Mouse (Mus musculus) urinary bladder, postnatal 25 days (tissue): ENCODE data around the gene Lyl1.

ENCODE experiments used
- DNase-seq: peaks from one replicate; pipeline ENCODE4 v3.0.0; 2022; ENCODE audit warnings: low spot score

Lyl1 gene

DNA sequence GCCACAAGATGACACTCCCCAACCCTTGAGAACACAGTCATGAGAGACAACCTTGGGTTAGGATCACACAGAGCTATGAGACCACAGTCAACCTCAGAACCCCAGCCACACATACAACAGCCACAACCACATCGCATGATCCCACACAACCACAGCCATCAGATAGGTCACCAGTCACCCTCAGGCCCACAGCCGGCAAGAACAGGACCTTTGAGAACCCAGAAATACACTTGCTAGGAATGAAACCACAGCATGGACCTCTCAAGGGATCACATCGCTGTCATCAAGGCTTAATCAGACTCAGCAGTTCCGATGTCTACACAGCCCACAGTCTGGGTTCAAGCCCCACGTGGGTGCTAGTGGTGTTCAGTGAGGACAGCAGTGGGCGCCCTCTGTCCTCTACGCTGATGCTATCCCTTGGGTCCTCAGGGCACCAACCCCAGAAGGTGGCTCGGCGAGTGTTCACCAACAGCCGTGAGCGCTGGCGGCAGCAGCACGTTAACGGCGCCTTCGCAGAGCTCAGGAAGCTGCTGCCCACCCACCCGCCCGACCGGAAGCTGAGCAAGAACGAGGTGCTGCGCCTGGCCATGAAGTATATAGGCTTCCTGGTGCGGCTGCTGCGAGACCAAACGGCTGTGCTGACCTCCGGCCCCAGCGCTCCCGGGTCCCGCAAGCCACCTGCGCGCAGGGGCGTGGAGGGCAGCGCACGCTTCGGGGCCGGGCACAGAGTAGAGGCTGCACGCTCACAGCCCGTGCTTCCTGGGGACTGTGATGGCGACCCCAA lies 2.4 kb downstream of the Lyl1 start:
- DNase-seq, result no peak

DNA sequence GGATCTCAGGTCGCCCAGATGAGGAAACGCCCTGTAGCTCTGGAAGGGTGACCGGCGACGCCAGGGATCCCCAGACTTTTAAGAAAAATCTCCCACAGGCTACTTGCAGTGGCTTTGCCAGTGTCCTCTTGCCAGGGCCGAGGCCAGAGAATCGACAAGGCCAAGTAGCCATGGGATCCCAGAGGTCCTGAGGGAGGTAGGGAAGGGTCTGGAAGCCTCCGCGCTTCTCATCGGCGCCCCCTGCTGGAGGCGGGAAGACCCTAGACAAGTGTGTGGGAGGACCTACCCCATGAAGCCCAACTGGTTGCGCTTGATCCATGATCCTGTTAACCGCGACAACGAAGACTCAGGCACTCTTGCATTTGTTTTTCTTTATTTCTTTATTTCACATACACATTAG lies 3.1 kb downstream of the Lyl1 start:
- DNase-seq, result peak; percentile 54

GRCm38 (mm10) chr8:84704867-84705831 lies 3.9 kb downstream of the Lyl1 start:
- no peak for DNase-seq

- DNase-seq, result no peak
Measured at GRCm38 (mm10) chr8:84705960-84706359, 4.7 kb downstream of the Lyl1 start.

DNA sequence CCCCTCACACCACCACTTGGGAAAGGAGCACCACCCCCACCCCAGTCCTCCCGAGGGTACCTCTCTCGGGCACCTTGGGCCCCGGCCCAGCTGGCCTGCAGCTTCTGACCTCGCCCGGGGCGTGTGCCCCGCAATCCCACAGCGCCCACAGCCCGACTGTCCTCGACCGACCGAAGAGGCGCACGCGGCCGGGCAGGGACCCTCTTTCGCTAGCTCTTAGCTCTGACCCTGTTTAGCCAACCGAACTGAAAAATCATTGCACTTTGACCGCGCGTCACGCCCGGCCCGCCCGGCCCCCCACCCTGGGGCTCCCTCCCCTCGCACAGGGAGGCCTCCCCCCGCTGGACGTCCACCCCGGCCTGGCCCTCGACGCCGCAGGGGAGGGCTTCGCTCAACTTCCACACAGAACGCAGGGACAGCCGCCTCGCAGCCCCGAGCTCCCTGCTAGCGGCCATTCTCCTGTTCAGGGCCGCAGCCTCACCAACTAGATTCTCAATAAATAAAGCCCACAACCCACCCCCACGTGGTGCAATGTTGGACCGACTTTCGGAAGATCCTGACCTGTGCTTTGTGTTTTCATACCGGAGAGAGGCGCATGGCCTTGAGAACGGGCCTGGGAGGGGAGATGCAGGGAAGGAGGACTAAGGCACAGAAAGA lies 5.5 kb downstream of the Lyl1 start:
- DNase-seq, result no peak

DNA sequence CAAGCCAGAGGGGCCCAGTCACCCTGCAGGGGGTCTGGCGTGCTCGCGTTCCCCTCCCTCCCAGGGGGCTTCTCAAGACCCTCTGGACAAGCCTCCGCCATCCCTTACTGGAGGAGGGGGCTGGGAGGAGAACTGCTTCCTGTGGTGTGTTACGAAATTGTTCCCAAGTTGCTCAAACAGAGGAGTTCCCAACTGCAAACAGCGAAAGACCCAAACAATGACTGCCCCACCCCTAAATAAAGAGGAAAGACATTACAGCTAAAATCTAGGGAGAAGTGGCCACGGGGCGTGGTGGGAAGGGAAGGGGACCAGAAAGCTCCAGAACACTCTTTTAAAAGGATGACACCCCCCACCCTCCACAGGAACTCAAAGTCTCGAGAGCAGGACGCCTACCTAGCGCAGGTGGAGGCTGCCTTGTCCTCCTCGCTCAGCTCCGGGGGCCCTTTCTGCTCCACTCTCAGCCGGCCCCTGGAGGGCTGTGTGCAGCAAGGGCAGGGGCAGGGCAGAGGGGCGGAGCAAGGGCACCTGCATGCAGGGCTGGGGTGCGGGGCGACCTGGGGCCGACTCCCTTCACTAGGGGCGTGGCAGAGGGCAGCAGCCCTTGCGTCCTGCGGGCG lies 6.1 kb downstream of the Lyl1 start:
- no peak for DNase-seq

GRCm38 (mm10) chr8:84708071-84708541 lies 6.8 kb downstream of the Lyl1 start:
- no peak for DNase-seq

GRCm38 (mm10) chr8:84708774-84709475 lies 7.7 kb downstream of the Lyl1 start:
- DNase-seq, result peak; percentile 78

- no peak for DNase-seq
Measured at GRCm38 (mm10) chr8:84709931-84710330, 8.7 kb downstream of the Lyl1 start.

GRCm38 (mm10) chr8:84711312-84711711 lies 10.1 kb downstream of the Lyl1 start:
- no peak for DNase-seq

DNA sequence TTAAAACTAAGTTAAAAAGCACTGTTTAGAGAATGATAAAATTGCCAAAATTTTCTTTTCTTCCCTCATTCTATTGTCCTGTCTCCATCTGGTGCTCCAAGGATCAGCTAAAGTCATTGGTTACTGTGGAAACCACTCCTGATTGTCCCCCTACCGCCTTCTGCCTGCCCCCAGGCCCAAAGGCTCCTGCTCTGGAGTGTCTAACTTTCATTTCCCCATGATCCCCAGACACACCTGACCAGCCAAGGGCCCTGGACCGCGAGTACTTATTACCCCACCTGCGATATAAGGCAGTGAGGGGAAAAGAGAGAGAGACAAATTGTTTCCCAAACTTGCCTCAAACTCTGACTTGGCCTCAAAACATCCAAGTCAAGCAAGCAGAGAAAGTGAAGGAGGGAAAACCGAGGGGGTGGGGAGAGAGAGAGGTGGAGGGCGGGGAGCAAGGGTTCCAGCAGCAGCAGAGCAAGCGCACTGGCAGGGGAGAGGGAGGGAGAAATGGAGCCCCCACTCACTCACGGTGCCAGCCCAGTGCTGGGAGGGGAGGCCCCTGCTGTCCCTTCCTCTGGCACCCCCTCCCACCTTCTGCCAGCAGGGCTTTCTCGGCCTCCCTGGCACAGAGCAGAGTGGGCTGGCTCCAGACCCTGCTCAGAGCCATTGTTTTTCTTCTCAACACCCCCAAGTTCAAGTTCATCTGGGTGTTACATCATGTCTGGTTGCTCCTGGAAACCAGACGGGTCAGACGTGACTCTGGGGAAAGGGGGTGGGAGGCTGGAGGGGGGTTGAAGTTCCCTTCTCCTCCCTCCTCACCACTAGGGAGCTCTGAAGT lies 10.9 kb downstream of the Lyl1 start:
- DNase-seq, result no peak

GRCm38 (mm10) chr8:84712759-84713120 lies 11.5 kb downstream of the Lyl1 start:
- DNase-seq, result no peak

DNA sequence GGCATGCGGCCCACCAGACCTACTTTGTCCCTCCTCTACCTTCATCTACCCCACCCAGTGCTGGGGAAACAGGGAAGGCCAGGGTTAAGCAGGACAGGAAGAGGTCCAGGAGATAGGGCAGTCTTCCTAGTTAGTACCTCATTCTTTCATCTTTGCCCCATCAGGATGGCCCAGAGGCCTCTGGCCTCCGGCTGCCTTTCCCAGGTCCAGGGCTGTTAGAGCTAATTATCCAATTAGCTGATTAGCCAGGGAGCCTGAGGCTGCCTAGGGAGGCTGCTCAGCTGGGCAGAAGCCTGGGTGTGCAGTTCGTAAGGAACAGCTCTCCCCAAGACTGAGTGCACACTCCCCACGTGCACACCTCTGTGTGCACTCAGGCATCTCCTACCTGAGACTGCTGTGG lies 12.1 kb downstream of the Lyl1 start:
- DNase-seq, result no peak

DNA sequence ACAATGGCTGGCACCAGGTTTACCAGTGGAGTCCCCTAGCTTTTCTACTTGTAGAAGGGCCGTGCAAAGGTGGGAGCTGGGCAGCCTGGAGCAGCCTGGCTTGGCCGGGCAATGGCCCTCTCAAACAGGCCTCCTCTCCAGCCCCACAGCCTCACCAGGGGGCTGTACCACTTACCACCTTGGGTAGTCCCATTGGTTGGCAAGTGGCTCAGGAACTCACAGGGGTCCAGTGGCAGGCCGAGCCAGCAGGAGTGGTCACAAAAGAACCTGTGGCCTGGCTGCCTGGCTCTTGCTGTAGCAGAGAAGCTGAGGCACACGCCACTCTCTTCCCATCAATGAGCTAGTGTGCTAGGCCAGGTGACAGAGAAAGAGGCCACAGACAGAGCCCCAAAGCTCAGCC lies 12.9 kb downstream of the Lyl1 start:
- DNase-seq, result no peak

GRCm38 (mm10) chr8:84715893-84716468 lies 14.7 kb downstream of the Lyl1 start:
- DNase-seq, result no peak

DNA sequence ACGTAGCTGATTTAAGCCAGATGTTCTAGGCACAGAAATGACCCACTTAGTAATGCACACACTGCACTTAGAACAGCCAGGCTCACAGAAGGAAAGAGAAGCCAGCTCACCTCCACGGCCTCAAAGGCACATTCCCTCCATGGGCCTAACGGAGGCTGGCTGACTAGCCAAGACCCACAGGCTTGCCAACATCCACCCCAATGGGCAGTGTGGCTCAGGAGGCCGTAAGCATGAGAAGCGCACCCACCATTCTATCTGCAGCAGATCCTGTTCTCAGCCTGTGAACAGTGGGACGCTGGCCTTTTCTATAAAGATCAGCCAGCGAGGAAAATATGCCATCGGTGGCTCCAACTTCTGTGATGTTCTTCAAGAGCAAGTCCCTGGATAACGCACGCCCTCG lies 15.5 kb downstream of the Lyl1 start:
- DNase-seq, result no peak

GRCm38 (mm10) chr8:84718476-84718875 lies 17.2 kb downstream of the Lyl1 start:
- DNase-seq, result no peak

DNA sequence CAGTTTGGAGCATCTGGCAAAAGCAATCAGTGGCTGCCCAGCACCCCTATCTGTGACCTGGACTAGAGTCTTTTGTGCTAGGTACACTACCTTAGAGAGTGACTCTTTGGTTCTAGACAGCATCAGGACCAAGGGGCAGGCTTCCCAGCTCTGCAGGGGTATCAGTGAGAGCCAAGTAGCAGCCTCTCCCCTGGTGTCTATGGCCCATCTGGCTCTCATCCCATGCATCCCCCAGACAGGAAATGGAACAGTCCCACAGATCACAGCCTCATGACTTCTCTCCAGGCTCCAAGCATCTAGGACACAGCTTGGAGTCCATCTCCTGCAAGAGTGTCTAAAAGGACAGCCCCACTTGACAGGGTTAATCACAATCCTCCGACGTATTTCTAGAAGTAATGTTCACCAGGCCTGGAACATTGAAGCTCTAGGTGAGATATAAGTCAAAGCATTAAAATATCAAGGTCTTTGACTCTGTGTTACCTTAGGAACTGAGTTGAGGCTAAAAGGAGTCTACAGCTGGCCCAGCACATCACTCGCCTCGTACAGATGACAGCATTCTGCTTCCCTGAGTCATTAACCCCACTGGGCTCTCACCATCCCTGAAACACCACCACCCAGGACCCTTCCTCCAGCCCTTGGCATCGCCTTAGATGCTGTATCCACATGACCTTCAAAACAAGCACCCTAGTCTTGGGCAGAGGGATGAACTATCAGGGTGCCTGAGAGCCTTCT lies 17.9 kb downstream of the Lyl1 start:
- no peak for DNase-seq

GRCm38 (mm10) chr8:84722530-84722849 lies 21.2 kb downstream of the Lyl1 start:
- DNase-seq, result no peak
